Mouse (Mus musculus) heart, postnatal 36 days (tissue): Measurements from ENCODE around the gene App. TPM values are rescaled to one million over a fixed set of nuclear protein-coding genes. Genes with fewer than 3 reads are reported as not detected.

Source experiments
- DNase-seq, 2 experiments: peaks; one replicate each; pipeline ENCODE4 v3.0.0; 2021 to 2022
- intact Hi-C: fragments of 180-260 bp; cut with DNase I; formaldehyde crosslinking; loops from one replicate; pipeline ENCODE4 v1.15.1; 2025
- total RNA-seq, 2 experiments: library from RNA; stranded (reverse); gene quantifications; 2 replicates each; pipeline ENCODE4 v1.2.3; 2021

The App gene
- total RNA-seq, 2 experiments from 2014 or later, result 144 to 157 TPM

DNA sequence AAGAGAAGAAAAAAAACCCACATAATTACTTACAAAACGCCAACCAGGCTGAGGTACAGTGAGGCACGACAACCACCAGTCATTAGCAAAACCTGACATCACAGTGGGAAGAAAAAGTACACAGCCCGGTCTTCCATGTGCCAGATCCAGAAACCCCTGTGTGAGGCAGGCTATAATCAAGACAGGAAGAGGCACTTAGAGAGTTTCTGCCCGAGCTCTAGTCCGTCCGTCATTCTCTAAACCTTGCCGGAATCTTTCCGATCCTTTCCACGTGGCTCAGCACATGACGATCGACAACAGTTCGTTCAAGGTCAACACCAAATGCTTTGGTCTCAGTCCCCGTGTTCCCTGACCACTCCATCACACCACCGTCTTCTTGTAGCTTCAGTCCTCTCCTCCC is 82.6 kb downstream of the App start:
- DNase-seq, result no peak

DNA sequence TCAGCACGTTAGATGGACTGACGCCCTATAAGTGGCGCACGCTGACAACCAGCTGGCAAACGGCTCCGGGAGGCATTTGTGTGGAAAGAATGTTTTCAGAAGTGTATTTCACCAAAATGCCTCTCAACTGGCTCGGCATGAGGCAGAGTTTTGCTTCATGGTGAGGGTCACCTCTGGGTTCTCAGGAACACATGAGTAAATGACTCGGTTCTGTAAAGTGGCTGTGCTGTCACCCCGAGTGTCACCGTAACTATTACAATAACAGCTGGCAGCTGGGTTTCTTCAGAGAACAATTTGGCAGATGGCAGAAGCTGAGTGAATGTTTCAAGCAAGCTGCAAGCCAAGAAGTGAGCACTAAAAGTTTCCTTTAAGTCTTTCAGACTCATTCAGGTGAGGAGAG is 85.4 kb downstream of the App start:
- no peak for DNase-seq
- intact Hi-C loops, result no loop called here

More for the DNA sequence above, 82.6 kb downstream of the App start:
- intact Hi-C loops, result no loop called here

DNA sequence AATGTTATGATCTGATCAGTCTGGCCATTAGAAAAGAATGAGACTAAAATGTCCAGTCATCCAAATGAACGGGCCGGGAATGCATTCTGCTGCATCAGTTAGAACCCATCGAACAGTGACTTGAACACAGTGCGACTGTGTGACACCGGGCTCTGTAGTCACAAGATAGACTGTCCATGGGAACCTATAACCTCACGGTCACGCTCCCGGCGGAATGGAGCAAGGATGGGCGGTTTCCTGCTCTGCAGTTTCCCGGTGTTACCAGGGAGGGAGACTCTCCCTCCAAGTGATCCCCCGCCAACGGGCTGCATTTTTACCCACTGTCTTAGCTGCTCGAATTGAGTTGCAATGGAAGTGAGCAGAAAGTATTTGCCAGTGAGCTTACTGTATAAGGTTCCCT is 87.3 kb downstream of the App start:
- intact Hi-C loops, result no loop called here

DNA sequence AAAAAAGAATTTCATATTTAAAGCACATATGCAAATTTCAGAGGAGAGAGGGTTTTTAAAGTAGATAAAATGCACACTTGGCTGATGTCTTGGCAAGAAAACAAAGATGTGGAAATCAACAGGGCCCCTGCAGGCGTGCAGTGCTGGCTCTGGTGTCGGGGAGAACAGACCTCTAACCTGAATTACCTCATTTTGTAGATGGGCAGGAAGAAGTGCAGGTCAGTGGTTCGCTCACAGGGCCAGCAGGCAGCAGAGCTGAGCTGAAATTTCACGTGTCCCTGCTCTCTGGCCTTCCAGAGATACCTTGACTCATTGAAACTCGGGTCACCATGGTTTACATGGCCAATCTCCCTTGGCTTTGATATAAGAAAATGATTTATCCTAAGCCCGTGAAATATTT is 87.7 kb downstream of the App start:
- intact Hi-C loops, result no loop called here
- no peak for DNase-seq

More for the DNA sequence above, 87.3 kb downstream of the App start:
- no peak for DNase-seq

DNA sequence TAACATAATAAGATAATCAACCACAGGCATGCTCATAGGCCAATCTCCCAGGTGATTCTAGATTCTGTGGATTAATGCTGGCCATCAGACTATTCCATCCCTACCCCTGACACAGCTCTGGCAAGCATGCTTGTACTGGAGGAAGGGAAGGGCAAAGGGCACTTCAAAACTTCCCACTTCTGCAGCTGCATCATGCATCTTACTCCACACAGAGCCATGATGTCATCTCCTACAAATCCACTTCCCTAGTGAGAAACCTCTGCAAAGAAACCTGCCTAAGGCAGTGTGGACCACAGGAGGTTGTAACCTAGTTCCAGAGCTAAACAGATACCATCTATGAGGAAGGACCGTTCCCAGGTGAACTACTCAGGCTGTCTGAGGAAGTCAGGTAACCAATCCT is 89.4 kb downstream of the App start:
- intact Hi-C loops, result no loop called here
- no peak for DNase-seq

DNA sequence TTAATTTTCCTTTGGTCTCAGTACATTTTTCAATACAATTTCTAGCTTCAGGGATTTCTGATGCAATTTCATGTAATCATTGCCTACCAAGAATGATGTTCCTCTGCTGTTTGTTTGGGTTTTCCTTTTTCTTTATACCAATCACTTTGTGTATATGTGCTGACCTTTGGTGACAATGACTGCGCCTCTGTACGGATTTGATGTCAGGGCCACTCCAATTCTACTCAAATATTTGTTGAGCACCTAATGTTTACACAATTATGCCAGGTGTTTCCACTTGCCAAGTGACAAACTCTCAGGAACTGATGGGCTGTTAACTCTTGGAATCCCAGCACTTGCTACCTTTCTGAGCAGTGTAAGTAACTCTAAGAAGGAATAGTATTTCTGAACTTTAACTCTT is 98.2 kb downstream of the App start:
- no peak for DNase-seq
- intact Hi-C loops, result no loop called here

DNA sequence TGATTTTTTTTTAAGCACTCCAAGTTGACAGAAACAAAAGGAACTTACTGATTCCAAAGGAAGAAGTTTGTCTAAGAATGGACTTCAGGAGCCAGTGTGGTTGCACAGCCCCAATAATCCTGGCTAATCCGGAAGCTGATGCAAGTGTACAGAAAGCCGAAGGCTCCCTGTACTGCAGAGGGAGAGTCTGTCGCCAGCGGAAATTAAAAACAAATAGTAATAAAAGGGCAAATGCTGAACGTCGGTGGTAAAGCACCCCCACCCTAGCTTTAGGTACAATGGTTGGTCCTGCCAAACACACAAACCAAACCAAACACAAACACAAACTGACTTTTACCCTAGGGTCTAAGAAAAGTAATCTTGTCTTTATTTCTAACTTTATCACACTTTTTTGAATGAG is 98.7 kb downstream of the App start:
- DNase-seq, result no peak
- intact Hi-C loops, result no loop called here

DNA sequence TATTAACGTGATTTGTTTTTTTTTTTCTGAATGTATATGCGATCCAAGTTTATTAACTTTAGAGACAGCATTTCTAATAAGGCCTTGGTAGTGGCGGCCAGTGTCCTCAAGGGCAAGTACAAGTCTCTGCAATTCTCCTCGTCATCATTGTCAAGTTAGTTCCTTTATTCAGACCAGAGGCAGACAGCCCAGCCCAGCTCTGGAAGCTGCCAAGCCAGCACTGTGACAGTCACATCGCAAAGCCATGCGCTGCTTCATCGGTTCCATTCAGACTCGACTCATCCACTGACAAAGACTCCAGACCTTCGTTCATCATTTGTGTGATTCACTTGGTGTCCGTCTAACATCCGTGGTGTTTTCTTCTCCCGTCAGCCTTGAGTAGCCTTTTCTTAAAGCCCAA is 100.9 kb downstream of the App start:
- DNase-seq, result no peak
- intact Hi-C loops, result no loop called here

DNA sequence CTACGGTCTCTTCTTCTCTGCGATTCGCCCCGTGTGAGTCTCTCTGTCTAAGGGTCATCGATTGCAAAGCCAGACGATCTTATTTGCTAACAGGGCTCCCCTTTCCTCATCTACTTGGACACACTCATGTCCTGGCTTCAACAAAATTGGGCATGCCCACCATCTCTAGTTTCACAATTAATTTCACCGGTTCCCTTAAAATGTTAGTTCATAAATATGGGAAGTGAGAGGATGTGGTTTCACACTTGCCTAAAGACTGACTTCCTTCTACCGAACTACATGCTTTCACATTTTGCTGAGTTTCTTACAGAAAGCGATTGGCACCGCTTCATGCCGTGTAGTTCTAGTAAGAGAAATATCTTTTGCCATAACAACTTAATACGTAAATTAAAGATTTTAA is 101.8 kb downstream of the App start:
- no peak for DNase-seq
- intact Hi-C loops, result no loop called here

DNA sequence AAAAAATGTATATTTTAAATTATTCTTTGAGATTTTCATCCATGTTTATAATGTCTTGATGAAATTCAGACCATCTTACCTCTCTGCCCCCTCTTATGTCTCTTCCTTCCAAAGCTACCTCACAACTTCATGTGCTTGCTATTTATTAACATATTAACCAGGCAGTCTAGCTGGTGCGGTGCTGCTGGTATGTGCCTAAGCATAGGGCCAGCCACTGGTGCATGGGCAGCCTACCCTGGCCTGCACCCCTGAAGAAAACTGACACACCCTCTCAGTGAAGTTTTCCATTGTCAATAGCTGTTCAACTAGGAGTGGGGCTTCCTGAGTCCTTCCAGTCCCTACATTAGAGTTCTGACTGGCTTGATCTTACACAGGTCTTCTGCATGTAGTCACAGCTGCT is 102.3 kb downstream of the App start:
- intact Hi-C loops, result no loop called here
- DNase-seq, result no peak

DNA sequence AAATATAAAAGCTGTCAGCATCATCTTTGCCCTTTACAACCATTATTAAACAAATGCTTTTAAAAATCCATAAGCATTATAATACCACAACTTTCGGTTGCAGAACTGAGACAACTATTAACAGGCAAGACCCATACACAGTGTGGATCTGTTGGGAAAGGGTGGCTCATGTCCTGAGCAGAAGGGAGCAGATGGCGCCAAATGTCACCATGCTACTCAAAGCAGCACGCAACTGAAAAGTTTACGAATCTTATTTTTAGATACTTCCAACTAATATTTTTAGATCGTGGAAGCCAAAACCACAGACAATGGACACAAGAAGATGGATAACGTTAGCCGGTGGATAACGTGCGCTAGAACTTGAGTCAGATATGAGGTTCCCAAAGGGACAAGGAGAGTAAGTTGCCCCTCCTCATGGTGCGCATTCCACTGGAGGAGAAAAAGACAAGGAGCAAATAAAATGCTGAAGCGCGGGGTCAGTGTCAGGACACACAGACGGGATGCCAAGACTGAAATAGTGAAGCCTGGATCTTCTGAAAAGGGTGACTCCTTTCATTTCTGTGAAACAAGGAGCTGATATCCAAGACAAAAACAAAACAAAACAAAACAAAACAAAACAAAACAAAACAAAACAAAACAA is 106.2 kb downstream of the App start:
- DNase-seq, result no peak
- intact Hi-C loops, result no loop called here

DNA sequence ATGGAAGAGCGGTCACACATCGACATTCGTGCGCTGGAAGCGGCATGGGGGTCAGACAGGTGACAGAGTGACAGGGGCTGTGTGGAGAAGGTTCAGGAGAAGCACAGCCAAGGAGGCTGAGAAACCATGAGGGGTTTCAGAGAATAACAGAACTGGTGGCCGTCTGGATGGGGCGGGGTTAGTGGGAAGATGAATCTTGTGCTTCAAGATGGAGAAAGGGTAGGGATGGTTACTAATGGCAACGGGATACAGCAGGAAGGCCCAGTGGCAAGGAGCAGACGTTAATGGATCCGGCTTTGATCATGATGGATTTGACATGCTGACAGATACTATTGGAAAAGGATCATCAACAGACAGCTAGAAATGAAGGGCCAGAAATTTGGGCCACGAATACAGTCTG is 107.3 kb downstream of the App start:
- intact Hi-C loops, result no loop called here
- no peak for DNase-seq

DNA sequence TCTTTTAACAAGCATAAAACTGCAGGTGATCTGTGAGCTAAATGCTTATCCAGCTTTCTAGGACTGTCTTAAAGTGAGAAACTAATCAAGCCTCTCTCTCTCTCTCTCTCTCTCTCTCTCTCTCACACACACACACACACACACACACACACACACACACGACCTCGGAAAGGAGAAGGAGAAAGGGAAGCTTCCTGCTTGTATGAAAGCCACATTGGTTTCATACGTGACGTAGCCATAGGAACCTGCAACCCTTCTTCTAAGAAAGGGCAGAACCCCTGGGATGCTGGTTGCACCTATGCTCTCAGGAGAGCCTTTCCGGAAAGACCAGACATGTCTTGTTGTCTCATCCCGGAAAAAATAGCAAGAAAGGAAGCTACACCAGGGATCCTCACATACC is 108.8 kb downstream of the App start:
- no peak for DNase-seq
- intact Hi-C loops, result no loop called here

DNA sequence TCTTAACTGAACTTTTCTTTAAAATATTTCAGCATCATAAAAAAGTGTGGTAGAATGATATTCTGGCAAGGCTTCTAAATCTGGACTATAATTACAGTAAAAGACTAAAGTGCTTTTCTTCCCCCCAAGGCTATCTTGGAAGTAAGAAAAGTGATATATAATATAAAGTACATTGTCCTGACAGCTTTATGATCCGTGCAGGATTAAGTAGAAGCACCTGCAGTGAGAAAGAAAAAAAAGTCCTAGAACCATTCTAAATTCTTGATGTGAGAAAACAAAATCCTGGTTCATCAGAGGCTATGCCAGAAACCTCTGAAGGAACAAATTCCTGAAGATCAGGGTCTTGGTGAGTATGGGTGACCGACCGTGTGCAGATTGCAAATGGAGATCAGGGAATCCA is 110.8 kb downstream of the App start:
- intact Hi-C loops, result no loop called here
- DNase-seq, result no peak

DNA sequence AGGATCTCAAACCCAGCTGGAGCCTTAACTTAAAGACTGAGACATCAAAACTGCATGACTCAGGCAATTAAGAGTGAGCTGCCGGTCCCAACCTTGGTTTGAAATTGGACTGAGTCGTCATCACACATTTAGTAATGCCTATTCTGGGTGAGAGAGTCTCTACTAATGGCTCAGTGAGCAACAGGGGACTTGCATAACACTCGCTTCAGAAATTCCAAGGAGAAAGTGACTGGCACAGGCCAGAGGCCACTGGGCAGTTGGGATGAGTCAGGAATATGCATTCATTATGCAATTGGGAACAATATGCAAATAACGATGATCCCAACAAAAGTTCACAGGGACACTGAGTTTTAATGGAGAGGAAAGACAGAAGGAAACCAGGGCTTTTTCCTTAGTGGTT is 111.8 kb downstream of the App start:
- no peak for DNase-seq
- intact Hi-C loops, result no loop called here

DNA sequence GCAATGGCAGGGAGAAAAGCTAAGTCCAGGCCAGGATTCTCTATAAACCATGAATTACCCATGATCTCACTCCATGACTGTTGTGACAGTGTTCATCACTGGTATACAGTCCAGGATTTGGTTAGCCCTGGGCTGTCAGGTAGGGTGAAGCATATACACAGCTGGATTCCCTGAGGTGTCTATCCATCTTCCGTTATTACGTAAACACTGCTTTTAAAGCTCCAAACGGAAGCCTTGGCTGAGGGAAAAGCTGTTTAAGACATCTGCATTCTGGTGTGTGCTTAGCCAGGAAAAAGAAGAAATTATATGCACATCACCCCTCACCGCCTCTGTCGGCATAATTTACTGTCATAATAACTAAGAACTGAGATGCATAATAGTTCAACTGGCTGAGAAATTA is 115.4 kb downstream of the App start:
- intact Hi-C loops, result no loop called here

DNA sequence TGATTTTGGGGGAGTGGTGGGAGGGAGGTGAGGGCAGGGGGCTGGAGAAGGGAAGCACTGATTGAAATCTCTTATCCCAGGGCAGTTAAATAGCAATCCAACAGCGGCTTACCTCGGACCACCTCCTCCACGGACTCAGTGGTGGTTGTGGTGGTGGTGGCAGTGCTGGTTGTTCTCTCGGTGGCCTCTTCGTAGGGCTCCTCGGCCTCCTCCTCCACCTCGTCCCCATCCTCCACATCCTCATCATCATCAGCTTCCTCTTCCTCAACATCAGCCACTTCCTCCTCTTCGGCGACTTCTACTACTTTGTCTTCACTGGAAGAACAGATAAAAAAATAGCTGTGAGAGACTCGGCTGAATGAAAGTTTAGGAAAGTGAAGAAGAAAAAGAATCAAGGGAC is 117.4 kb downstream of the App start:
- DNase-seq, result no peak
- intact Hi-C loops, result no loop called here

More for the DNA sequence above, 115.4 kb downstream of the App start:
- DNase-seq, result no peak

DNA sequence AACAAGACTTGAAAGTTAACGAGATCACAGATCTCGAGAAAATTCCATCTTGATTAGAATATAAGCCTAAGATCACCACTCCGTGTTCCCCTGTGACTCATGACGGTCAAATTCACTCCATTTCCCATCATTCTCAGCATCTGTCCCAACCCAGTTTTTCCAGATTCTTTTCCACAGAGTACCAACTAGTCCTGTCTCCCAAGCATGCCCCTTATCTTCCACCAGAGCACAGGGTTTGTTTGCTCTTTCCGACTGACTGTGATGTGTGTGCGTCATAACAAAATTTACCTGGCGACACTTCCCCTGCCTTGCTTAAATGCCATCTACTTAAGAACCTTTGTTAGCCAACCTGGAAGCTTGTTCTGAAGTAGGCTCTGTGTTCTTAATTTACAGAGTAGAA is 119.6 kb downstream of the App start:
- intact Hi-C loops, result no loop called here

DNA sequence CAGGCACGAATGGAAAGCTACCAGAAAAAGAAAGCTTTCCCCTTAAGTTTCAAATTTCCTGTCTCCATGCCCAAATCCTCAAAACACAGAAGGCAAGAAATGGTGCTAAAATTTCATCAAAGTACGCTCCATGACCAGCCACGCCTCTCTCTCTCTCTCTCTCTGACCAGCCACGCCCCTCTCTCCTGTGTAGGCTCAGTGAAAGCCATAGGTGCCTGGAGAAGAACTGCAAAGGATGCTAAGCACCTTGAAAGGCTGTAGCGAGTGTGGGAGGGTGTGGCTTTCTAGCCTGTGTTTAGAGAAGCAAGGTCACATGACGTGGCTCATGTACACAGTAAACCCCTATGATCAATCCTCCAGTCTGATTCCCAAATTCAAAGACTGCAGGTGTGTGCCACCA is 126.3 kb downstream of the App start:
- no peak for DNase-seq
- intact Hi-C loops, result no loop called here

More for the DNA sequence above, 119.6 kb downstream of the App start:
- no peak for DNase-seq

DNA sequence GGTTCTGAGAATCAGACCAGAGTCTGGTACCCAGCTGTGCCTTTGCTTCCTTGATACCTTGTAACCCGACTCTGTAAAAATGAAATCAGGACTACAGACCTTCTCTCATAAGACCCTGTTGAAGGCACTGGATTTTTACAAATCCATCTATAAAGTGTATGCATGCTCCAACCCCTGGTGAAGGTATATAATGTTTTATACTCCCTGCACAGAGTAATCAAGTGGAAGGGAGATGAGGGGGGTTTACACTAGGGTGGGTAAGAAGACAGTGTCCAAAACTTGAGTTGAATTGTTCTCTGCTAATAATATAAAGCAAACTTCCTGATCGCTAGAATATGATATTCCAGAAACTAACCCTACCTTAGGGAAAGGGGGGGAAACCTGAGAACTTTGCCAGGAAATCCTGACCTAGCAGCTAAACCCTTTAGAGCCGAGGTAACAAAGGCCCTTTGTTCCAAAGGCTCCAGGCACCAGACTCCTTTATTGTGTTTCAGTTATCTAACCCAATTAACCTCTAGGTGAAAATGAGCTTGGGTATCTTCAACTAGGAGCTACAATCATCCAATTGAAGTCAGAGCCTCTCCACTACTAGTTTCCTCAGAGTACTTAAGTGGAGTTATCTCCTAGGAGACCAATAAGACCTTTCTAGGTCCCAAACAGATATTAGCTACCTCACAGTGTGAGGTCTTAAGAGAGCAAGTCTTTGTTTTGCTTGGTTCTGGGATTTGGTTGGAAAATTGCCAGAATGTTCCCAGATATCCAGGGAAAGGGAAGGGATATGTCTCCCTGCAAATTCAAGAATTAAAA is 132.2 kb downstream of the App start:
- no peak for DNase-seq
- intact Hi-C loops, result loop anchor here (2.0 kb wide), 1 partner anchor 131 kb away; the partner anchor contains the start of gene App

DNA sequence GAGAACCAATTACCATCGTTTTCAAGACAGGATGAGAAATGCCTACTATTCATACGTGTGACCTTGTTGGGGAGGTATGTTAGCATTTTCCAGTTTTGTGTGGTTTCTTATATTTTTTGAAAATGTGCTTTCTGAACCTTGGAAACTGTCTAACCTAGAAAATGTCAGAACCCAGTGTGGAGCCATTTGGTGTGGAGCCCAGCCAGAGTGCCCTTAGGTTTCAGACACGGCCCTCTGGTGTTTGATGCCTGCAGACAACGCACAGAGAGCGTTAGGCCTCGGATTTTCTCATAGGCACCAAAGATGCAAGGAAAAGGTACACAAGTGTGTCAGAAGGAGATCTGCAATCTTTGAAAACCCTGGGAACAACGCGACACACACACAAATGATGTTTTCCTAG is 134.8 kb downstream of the App start:
- DNase-seq, result no peak
- intact Hi-C loops, result no loop called here

DNA sequence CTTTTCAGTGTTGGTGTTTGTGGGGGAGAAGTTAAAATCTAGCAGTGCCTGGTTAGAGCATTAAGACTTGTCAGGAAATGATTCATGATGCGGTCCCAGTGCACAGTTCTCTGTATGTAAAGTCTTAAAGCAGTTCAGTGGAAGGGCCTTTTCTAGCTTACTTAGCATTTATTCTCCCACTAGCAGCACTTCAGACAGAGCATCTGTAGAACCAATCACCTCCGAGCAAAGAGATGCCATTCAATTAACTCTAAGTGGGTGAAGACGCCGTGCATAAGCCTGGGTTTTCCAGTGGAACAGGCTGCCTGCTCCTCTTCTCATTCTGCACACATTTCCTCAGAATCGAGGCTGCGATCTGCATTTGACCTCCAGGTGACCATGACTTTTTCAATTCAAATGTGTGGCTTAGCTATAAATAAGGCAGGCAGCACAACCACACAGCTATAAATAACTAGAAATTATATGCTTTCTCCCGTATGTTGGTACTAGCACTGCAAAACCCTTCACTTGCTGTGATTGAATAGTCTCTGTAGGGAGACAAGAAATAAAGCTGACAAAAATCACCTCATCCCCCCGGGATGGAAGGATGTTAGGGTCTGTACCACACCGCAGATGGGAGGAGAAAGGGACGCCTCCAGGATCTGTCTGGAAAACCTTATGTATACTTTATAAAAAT is 135.5 kb downstream of the App start:
- DNase-seq, result no peak
- intact Hi-C loops, result no loop called here
